Mouse (Mus musculus) brain, adult 2 months (tissue): ENCODE results near the gene Zmynd8.

Experiments used
- DNase-seq: peaks from one replicate; pipeline ENCODE4 v3.0.0; 2011; ENCODE audit warnings: low read depth, low spot score

Gene Zmynd8

GRCm38 (mm10) chr2:165752704-165753103 is 146.1 kb downstream of the Zmynd8 start:
- no peak for DNase-seq

DNA sequence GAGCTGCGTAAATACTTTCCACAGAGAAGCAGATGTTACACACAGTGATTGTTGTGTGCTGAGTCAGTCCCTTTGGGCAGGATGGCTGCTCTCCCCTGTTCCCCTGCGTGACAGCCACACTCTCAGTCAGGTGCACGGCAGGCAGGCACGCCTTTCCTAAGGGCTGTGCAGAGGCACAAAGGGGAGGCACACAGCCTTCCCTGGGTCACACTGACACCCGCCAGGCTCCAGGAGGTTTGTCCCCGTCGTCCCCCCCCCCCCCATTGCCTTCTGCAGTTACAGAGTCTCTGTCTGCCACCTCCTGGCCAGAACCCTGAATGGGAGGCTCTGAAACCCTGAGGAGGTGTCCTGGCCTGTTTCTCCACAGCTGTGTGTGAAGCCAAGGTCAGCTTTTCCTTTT is 147.7 kb downstream of the Zmynd8 start:
- DNase-seq: peak; percentile 68

DNA sequence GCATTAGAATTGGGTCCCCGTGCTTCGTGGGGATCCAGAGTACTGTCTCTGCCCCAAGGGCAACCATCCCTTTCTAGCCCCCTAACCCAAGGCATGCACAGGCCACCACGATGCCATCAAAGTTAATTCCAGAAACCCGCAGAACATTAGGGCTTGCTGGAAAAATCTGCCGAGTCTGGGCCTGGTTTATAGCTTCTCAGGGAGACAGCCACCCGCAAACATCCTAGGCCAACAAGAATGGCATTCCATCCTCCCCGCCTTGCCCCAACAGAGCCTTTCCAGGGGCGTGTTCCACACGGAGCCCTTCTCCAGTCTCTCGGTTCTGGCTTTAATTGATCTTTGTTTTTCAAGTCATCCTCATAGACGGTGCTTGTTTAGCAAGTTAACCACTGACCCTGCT is 150.4 kb downstream of the Zmynd8 start:
- DNase-seq: no peak

- DNase-seq: no peak
Observed at GRCm38 (mm10) chr2:165747975-165748374, 150.8 kb downstream of the Zmynd8 start.

- peak; percentile 41 for DNase-seq
Observed at GRCm38 (mm10) chr2:165745306-165746098, 153.3 kb downstream of the Zmynd8 start.

GRCm38 (mm10) chr2:165742210-165742786 is 156.5 kb downstream of the Zmynd8 start:
- DNase-seq: no peak

DNA sequence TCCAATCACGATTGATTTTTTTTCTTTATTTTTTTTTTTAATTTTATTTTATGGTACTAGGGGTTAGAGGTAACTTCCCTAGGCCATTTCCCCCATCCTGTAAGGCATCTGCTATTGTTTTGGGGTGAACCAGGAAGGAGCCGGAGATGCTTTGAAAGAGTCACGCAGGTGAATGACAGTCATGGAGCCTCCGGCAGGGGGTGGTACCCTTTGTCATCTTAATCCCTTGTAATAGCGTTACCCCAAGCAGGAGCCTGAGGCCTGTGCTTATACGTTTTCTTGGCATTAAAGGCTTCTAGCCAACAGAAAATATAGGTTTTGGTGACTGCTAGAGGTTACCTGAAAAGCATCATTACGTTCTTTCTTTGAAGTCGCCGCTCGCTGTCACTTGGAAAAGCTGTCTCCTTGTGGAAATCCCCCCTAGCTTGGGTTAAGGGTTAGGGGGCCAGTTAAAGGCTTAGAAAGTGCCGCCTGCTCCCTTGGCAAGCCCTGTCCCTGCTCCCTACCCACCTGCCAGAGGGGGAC is 157.2 kb downstream of the Zmynd8 start:
- DNase-seq: no peak

DNA sequence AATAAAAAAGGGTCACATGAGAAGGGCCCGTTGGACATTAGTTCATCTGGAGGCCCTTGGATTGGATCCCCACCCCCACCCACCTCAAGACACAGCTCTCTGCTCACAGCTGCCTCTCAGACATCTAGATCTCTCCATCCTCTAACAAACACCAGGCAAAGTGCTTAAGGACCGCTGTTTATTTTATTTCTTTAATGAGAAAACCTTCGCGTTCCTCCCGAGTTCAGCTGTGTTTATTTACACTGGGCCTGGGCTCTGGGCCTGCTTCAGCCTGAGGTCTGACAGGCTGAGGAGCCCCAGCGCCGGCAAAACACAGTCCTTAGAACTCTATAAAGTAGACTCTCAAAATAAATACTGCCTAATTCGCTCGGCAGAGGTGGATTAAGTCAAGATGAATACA is 157.8 kb downstream of the Zmynd8 start:
- peak; percentile 12 for DNase-seq

GRCm38 (mm10) chr2:165740381-165740780 is 158.4 kb downstream of the Zmynd8 start:
- DNase-seq: no peak

DNA sequence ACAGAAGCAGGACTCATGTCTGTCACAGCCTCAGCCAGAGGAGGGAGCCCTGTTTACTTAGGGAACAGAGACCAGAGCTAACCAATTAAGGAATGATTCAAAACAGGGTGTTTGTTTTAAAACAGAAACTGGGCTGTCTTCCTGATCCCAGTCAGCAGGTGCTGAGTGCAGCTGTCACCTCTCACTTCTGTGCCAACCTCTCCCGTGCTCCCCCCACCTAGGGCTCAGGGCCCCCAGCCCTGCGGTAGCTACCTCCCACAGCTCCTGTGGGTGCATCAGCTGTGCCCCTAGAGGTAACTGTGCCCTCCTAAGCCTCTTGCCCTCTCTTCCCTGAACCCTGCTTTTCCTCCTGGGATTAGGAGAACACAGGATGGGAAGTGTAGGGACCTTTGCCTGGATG is 162.5 kb downstream of the Zmynd8 start:
- peak; percentile 14 for DNase-seq
